Mouse (Mus musculus) granulocyte monocyte progenitor cell, adult 5-6 weeks (primary cell): ENCODE results near the gene Gpr173. TPM values are rescaled to one million over a fixed set of nuclear protein-coding genes. Genes with fewer than 3 reads are reported as not detected.

Experiments
- ATAC-seq: replicated peaks from 2 replicates; pipeline ENCODE4 v1.8.0; 2016; ENCODE audit warnings: mild to moderate bottlenecking, moderate TSS enrichment, inconsistent platforms; ENCODE audit not compliant: poor library complexity, severe bottlenecking
- total RNA-seq, 2 experiments: library from RNA; stranded (forward) in 1 of 2; stranded (reverse) in 1 of 2; fragments of 200-712, 200-1000 nt in 1 of 2; fragments of >200 nt in 1 of 2; fragmentation: Nextera tagmentation in 1 of 2; gene quantifications; 2 replicates each; pipeline ENCODE4 v1.2.3; 2014 to 2017

The Gpr173 gene
- total RNA-seq, 2 experiments from 2014 or later = not detected

GRCm38 (mm10) chrX:152307371-152307770 is 61.1 kb downstream of the Gpr173 start:
- ATAC-seq = no peak

DNA sequence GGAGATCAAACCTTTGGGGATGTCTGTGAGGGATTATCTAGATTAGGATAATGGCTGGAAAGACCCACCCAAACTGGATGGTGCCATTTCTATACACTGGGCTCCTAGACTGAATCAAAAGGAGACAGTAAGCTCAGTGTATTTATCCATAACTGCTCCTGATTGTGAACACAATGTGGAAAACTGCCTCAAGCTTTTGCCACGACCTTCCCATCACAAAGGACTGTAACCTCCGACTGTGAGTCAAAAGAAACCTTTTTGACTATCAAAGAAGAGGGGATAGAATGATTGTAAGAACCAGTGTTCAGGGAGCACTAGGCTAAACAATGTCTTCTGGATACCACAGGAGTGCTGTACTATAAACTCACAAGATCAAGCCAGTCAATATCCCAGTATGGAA is 62.3 kb downstream of the Gpr173 start:
- no peak for ATAC-seq

Other genes starting within 250 kb of the Gpr173 start
- gene Iqsec2, start 224.4 kb downstream of the Gpr173 start, total RNA-seq (2014; fragmentation: Nextera tagmentation) = 7.4 and 10.5 TPM in 2 replicates
- 0.60 and 5.3 TPM in 2 replicates for gene Iqsec2, start 224.4 kb downstream of the Gpr173 start, total RNA-seq (2017)
- gene Kdm5c, start 135.7 kb downstream of the Gpr173 start, total RNA-seq (2014; fragmentation: Nextera tagmentation) = 43.2 and 57.6 TPM in 2 replicates
- gene Kdm5c, start 135.7 kb downstream of the Gpr173 start, total RNA-seq (2017) = 33.9 and 46.7 TPM in 2 replicates
- 17.0 and 17.1 TPM in 2 replicates for gene Kantr, start 41.2 kb downstream of the Gpr173 start, total RNA-seq (2014; fragmentation: Nextera tagmentation)
- gene Kantr, start 41.2 kb downstream of the Gpr173 start, total RNA-seq (2017) = 2.3 and 5.0 TPM in 2 replicates
- 10.9 and 11.2 TPM in 2 replicates for gene Tspyl2, start 26.3 kb downstream of the Gpr173 start, total RNA-seq (2014; fragmentation: Nextera tagmentation)
- 19.4 and 21.4 TPM in 2 replicates for gene Tspyl2, start 26.3 kb downstream of the Gpr173 start, total RNA-seq (2017)
- gene Cldn34a, start 194.6 kb upstream of the Gpr173 start, total RNA-seq (2014; fragmentation: Nextera tagmentation) = not detected in 2 replicates
- gene Cldn34a, start 194.6 kb upstream of the Gpr173 start, total RNA-seq (2017) = not detected in 2 replicates